Comparison of ENCODE assay signal across 8 mouse cellular contexts in genomic region chr7:25681341-25682231, GRCm38 (mm10). TPM values are rescaled to one million over a fixed set of nuclear protein-coding genes. Genes with fewer than 3 reads are reported as not detected.
DNase-seq lines count a peak whose midpoint lies in the region; ATAC-seq and TF ChIP-seq lines count a peak whose summit lies in the region.

No protein-coding gene starts in this region.

- peak overlapping the region in 1 of 2 experiments; percentile 73; a peak in 3 of 4 replicates for H3K4me3 ChIP-seq in heart, embryonic 14.5 days (ENCODE audit: control insufficient read depth in 1 of 2, insufficient read depth in 1 of 2, low read depth in 1 of 2, low read length in 2 of 2)
- 0 out of 2 replicates have a peak overlapping the region, but pooled peaks have one; percentile 12 for H3K4me3 ChIP-seq in brown adipose tissue, adult 24 weeks (ENCODE audit: insufficient read depth, low read depth, low read length)
- H3K4me3 ChIP-seq in intestine, postnatal 0 days (ENCODE audit: low read depth, low read length) = no peak overlapping the region; the same call in 1 of the 2 replicates
- H3K4me3 ChIP-seq in small intestine, adult 2 months (ENCODE audit: low read depth, low read length) = peak overlapping the region; percentile 19; the same call in 1 of the 2 replicates

- ATAC-seq in heart, embryonic 14.5 days (ENCODE audit: insufficient number of reproducible peaks, insufficient read depth, low FRiP score, low read depth) = no peak
- no peak for ATAC-seq in intestine, postnatal 0 days

- peaks cover 12 to 13% of the 10 kb centered on the region in 2 experiments; a peak in 3 of 4 replicates for H3K4me1 ChIP-seq in heart, embryonic 14.5 days (ENCODE audit: control insufficient read depth in 2 of 2, insufficient read depth in 2 of 2, low read length in 2 of 2)
- 0 out of 2 replicates have a peak, but pooled peaks cover 4% of the 10 kb centered on the region for H3K4me1 ChIP-seq in brown adipose tissue, adult 24 weeks (ENCODE audit: control insufficient read depth, insufficient read depth, insufficient read length, low read length)
- peaks cover 3% of the 10 kb centered on the region; the same call in 1 of the 2 replicates for H3K4me1 ChIP-seq in intestine, postnatal 0 days (replicated peaks; ENCODE audit: control insufficient read depth, insufficient read depth, low read length)
- peaks cover 9% of the 10 kb centered on the region for H3K4me1 ChIP-seq in small intestine, adult 2 months (ENCODE audit: control insufficient read depth, insufficient read depth, insufficient read length, low read length)

- TF ChIP-seq CTCF in intestine, postnatal 0 days (IDR thresholded peaks at IDR 0.05; ENCODE audit: low read depth) = no peak
- no peak for TF ChIP-seq CTCF in small intestine, adult 2 months (IDR thresholded peaks at IDR 0.05; ENCODE audit: extremely low read depth, insufficient read length, insufficient replicate concordance, low read depth, low read length)

- no peaks in the 10 kb centered on the region for H3K36me3 ChIP-seq in heart, embryonic 14.5 days (ENCODE audit: control insufficient read depth, insufficient read depth, low read length)
- no peaks in the 10 kb centered on the region for H3K36me3 ChIP-seq in intestine, postnatal 0 days (ENCODE audit: control insufficient read depth, insufficient read depth)
- H3K36me3 ChIP-seq in small intestine, adult 2 months (ENCODE audit: control insufficient read depth, insufficient read depth, low read length) = no peaks in the 10 kb centered on the region

- no peak for DNase-seq in heart, adult 18-20 months
- DNase-seq in adrenal gland, adult 8-10 months = no peak
- DNase-seq in frontal cortex, postnatal 14 days (ENCODE audit: low spot score in 2 of 2) = no peak
- no peak for DNase-seq in urinary bladder, adult 18-20 months (ENCODE audit: low spot score in 2 of 2)

- H3K9ac ChIP-seq in heart, embryonic 14.5 days (ENCODE audit: low read length) = no peak overlapping the region
- no peak overlapping the region for H3K9ac ChIP-seq in intestine, postnatal 0 days (ENCODE audit: low read depth, low read length)

- no peaks in the 10 kb centered on the region for H3K9me3 ChIP-seq in heart, embryonic 14.5 days (ENCODE audit: control insufficient read depth, low read length)
- H3K9me3 ChIP-seq in intestine, postnatal 0 days (ENCODE audit: control insufficient read depth) = no peaks in the 10 kb centered on the region

- peak overlapping the region; percentile 76 for H3K4me2 ChIP-seq in heart, embryonic 14.5 days (ENCODE audit: low read length)
- H3K4me2 ChIP-seq in intestine, postnatal 0 days (replicated peaks; ENCODE audit: low read depth) = peak overlapping the region; percentile 58

- no peaks in the 10 kb centered on the region; the same call in 1 of the 2 replicates for H3K27me3 ChIP-seq in heart, embryonic 14.5 days (ENCODE audit: control insufficient read depth, insufficient read depth, low read length)
- no peaks in the 10 kb centered on the region for H3K27me3 ChIP-seq in intestine, postnatal 0 days (replicated peaks; ENCODE audit: control insufficient read depth, insufficient read depth, low read length)
- H3K27me3 ChIP-seq in small intestine, adult 2 months (ENCODE audit: control insufficient read depth, insufficient read depth, low read length) = no peaks in the 10 kb centered on the region

- H3K27ac ChIP-seq in heart, embryonic 14.5 days (replicated peaks in 1 of 2; ENCODE audit: control insufficient read depth in 1 of 2, insufficient read depth in 1 of 2, low read depth in 2 of 2, low read length in 2 of 2) = 0 out of 4 replicates have a peak overlapping the region, but pooled peaks of 1 of the 2 experiments have one; percentile 93
- H3K27ac ChIP-seq in brown adipose tissue, adult 24 weeks (replicated peaks; ENCODE audit: low read depth, low read length) = no peak overlapping the region
- H3K27ac ChIP-seq in intestine, postnatal 0 days (ENCODE audit: low read depth, low read length) = no peak overlapping the region
- peak overlapping the region; percentile 53 for H3K27ac ChIP-seq in small intestine, adult 2 months (ENCODE audit: insufficient read depth, low read depth, low read length)

- WGBS in heart, embryonic 14.5 days = 45% methylated on average over 15 of the region's 15 CpGs
- 58% methylated on average over 15 of the region's 15 CpGs for WGBS in intestine, postnatal 0 days
- 60% methylated on average over 15 of the region's 15 CpGs for WGBS in small intestine, adult 2 months

- no peak for TF ChIP-seq POLR2A in small intestine, adult 2 months (IDR thresholded peaks at IDR 0.05; ENCODE audit: low read depth, low read length)

RNA-seq across cellular contexts. Expression of gene B9d2, which starts 1.0 kb away (rescaled TPM):
- 29.4 and 30.5 TPM in 2 replicates for polyA plus RNA-seq in heart, embryonic 14.5 days (2014; fragmentation: Nextera tagmentation; extraction: Ambion mirVana)
- total RNA-seq in heart, adult 18-20 months (2021) = 10 to 100 TPM; 10.2 TPM
- polyA plus RNA-seq in brown adipose tissue, adult 24 weeks (2012; ENCODE audit: insufficient read depth, insufficient read length, missing spikeins) = 8.8 and 10.9 TPM in 2 replicates
- 12.4 and 12.6 TPM in 2 replicates for polyA plus RNA-seq in intestine, postnatal 0 days (2015; fragmentation: Nextera tagmentation; extraction: Ambion mirVana)
- 21.8 and 33.2 TPM in 2 replicates for polyA plus RNA-seq in small intestine, adult 2 months (2012; rRNA removed)
- total RNA-seq in adrenal gland, adult 8-10 months (2022) = 10 to 100 TPM; 17.7 to 27.0 (median 21.4) TPM

RNA-seq across cellular contexts. Expression of gene Tgfb1, which starts 5.2 kb away (rescaled TPM):
- polyA plus RNA-seq in heart, embryonic 14.5 days (2014; fragmentation: Nextera tagmentation; extraction: Ambion mirVana) = 3.5 and 4.5 TPM in 2 replicates
- total RNA-seq in heart, adult 18-20 months (2021) = 10 to 100 TPM; 21.8 to 23.6 TPM
- 11.7 and 13.2 TPM in 2 replicates for polyA plus RNA-seq in brown adipose tissue, adult 24 weeks (2012; ENCODE audit: insufficient read depth, insufficient read length, missing spikeins)
- 1.7 and 2.2 TPM in 2 replicates for polyA plus RNA-seq in intestine, postnatal 0 days (2015; fragmentation: Nextera tagmentation; extraction: Ambion mirVana)
- polyA plus RNA-seq in small intestine, adult 2 months (2012; rRNA removed) = 20.8 and 24.4 TPM in 2 replicates
- total RNA-seq in adrenal gland, adult 8-10 months (2022) = 10 to 100 TPM; 23.8 to 41.1 (median 32.4) TPM

RNA-seq across cellular contexts. Expression of gene Tmem91, which starts 6.6 kb away (rescaled TPM):
- 1.6 and 2.2 TPM in 2 replicates for polyA plus RNA-seq in heart, embryonic 14.5 days (2014; fragmentation: Nextera tagmentation; extraction: Ambion mirVana)
- under 1 TPM in 1 of 2 experiments, not detected in 1; 0.22 TPM for total RNA-seq in heart, adult 18-20 months (2021)
- not detected in 2 replicates for polyA plus RNA-seq in brown adipose tissue, adult 24 weeks (2012; ENCODE audit: insufficient read depth, insufficient read length, missing spikeins)
- polyA plus RNA-seq in intestine, postnatal 0 days (2015; fragmentation: Nextera tagmentation; extraction: Ambion mirVana) = 0.61 and 1.3 TPM in 2 replicates
- polyA plus RNA-seq in small intestine, adult 2 months (2012; rRNA removed) = 0.23 and 0.25 TPM in 2 replicates
- under 1 TPM in 1 of 4 experiments, not detected in 3; 0.77 TPM for total RNA-seq in adrenal gland, adult 8-10 months (2022)

RNA-seq across cellular contexts. Expression of gene Exosc5, which starts 22.6 kb away (rescaled TPM):
- 33.9 and 35.8 TPM in 2 replicates for polyA plus RNA-seq in heart, embryonic 14.5 days (2014; fragmentation: Nextera tagmentation; extraction: Ambion mirVana)
- total RNA-seq in heart, adult 18-20 months (2021) = 10 to 100 TPM; 17.2 to 17.5 TPM
- 38.1 and 39.7 TPM in 2 replicates for polyA plus RNA-seq in brown adipose tissue, adult 24 weeks (2012; ENCODE audit: insufficient read depth, insufficient read length, missing spikeins)
- polyA plus RNA-seq in intestine, postnatal 0 days (2015; fragmentation: Nextera tagmentation; extraction: Ambion mirVana) = 50.4 and 52.7 TPM in 2 replicates
- polyA plus RNA-seq in small intestine, adult 2 months (2012; rRNA removed) = 31.7 and 64.7 TPM in 2 replicates
- total RNA-seq in adrenal gland, adult 8-10 months (2022) = 10 to 100 TPM; 42.0 to 62.6 (median 51.4) TPM

RNA-seq across cellular contexts. Expression of gene Bckdha, which starts 22.8 kb away (rescaled TPM):
- polyA plus RNA-seq in heart, embryonic 14.5 days (2014; fragmentation: Nextera tagmentation; extraction: Ambion mirVana) = 46.8 and 55.5 TPM in 2 replicates
- total RNA-seq in heart, adult 18-20 months (2021) = 100 to 1,000 TPM; 285 to 287 TPM
- polyA plus RNA-seq in brown adipose tissue, adult 24 weeks (2012; ENCODE audit: insufficient read depth, insufficient read length, missing spikeins) = 622 and 668 TPM in 2 replicates
- 39.8 and 44.3 TPM in 2 replicates for polyA plus RNA-seq in intestine, postnatal 0 days (2015; fragmentation: Nextera tagmentation; extraction: Ambion mirVana)
- 75.8 and 98.5 TPM in 2 replicates for polyA plus RNA-seq in small intestine, adult 2 months (2012; rRNA removed)
- total RNA-seq in adrenal gland, adult 8-10 months (2022) = 100 to 1,000 TPM; 139 to 212 (median 169) TPM
